Mouse (Mus musculus): ENCODE results near the gene E2f2. TPM values are rescaled to one million over a fixed set of nuclear protein-coding genes. Genes with fewer than 3 reads are reported as not detected.

The E2f2 gene
- polyA plus RNA-seq, 1 experiment, result 3.5 TPM

GRCm38 (mm10) chr4:136163448-136163847, 8.7 kb upstream of the E2f2 start:
- DNase-seq (ENCODE audit: low read depth), result peak; percentile 92

GRCm38 (mm10) chr4:136164981-136165380, 7.2 kb upstream of the E2f2 start:
- no peak for TF ChIP-seq CTCF (IDR thresholded peaks at IDR 0.05; ENCODE audit: borderline replicate concordance, extremely low read depth, insufficient read depth, insufficient read length)

More at GRCm38 (mm10) chr4:136163448-136163847, 8.7 kb upstream of the E2f2 start:
- no peak for TF ChIP-seq POLR2A (IDR thresholded peaks at IDR 0.05; ENCODE audit: borderline replicate concordance, extremely low read depth, insufficient read depth, insufficient read length, poor library complexity, severe bottlenecking)
- TF ChIP-seq CTCF (IDR thresholded peaks at IDR 0.05; ENCODE audit: borderline replicate concordance, extremely low read depth, insufficient read depth, insufficient read length), result peak; percentile 96

GRCm38 (mm10) chr4:136167701-136168100, 4.5 kb upstream of the E2f2 start:
- TF ChIP-seq POLR2A (IDR thresholded peaks at IDR 0.05; ENCODE audit: borderline replicate concordance, extremely low read depth, insufficient read depth, insufficient read length, poor library complexity, severe bottlenecking) (no peak), CTCF (IDR thresholded peaks at IDR 0.05; ENCODE audit: borderline replicate concordance, extremely low read depth, insufficient read depth, insufficient read length) (no peak)
- no peak for DNase-seq (ENCODE audit: low read depth)

More at GRCm38 (mm10) chr4:136164981-136165380, 7.2 kb upstream of the E2f2 start:
- no peak for DNase-seq (ENCODE audit: low read depth)

DNA sequence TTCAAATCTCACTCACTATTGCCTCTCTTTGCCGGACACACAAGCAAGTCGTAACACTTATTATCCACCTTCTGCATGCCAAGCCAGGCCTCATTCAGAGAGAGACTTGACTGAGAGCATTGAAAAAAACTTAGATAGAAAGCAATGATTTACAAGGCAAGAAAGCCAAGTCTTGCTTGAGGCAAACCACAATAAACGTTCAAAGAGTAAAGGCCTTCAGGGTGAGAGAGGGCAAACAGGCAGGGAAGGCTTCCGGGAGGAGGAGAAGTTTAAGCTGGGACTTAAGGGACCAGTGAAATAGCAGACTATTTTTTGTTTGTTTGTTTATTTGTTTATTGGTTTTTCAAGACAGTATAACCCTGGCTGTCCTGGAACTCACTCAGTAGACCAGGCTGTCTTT, 1.8 kb upstream of the E2f2 start:
- DNase-seq (ENCODE audit: low read depth), result no peak
- no peak for TF ChIP-seq POLR2A (IDR thresholded peaks at IDR 0.05; ENCODE audit: borderline replicate concordance, extremely low read depth, insufficient read depth, insufficient read length, poor library complexity, severe bottlenecking)
- TF ChIP-seq CTCF (IDR thresholded peaks at IDR 0.05; ENCODE audit: borderline replicate concordance, extremely low read depth, insufficient read depth, insufficient read length), result no peak

DNA sequence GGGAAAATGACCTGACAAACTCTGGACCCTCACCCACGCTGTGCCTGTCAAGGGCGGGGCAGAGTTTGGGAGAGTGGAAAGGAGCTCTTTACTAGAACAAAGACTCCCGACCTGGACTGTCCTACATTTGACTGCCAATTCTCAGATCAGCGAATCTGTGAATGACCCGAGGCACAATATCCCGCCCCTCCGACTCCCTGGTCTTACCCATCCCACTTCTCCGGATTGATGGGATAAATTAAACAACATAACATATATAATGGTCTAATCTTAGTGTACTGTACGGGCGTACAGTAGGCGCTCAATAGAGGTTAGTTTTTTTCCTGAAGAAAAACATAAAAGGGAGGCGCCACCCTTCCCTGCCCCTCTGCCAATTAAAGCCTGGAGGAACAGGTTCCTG, 739 bp upstream of the E2f2 start:
- DNase-seq (ENCODE audit: low read depth), result peak; percentile 30
- TF ChIP-seq POLR2A (IDR thresholded peaks at IDR 0.05; ENCODE audit: borderline replicate concordance, extremely low read depth, insufficient read depth, insufficient read length, poor library complexity, severe bottlenecking), result no peak
- no peak for TF ChIP-seq CTCF (IDR thresholded peaks at IDR 0.05; ENCODE audit: borderline replicate concordance, extremely low read depth, insufficient read depth, insufficient read length)

- TF ChIP-seq POLR2A (IDR thresholded peaks at IDR 0.05; ENCODE audit: borderline replicate concordance, extremely low read depth, insufficient read depth, insufficient read length, poor library complexity, severe bottlenecking), result 0 out of 2 replicates have a peak, but pooled peaks have one; percentile 27
- no peak for TF ChIP-seq CTCF (IDR thresholded peaks at IDR 0.05; ENCODE audit: borderline replicate concordance, extremely low read depth, insufficient read depth, insufficient read length)
- peak; percentile 83 for DNase-seq (ENCODE audit: low read depth)
Measured at GRCm38 (mm10) chr4:136172542-136173209, 482 bp downstream of the E2f2 start.

- no peak for DNase-seq (ENCODE audit: low read depth)
- no peak for TF ChIP-seq POLR2A (IDR thresholded peaks at IDR 0.05; ENCODE audit: borderline replicate concordance, extremely low read depth, insufficient read depth, insufficient read length, poor library complexity, severe bottlenecking)
- no peak for TF ChIP-seq CTCF (IDR thresholded peaks at IDR 0.05; ENCODE audit: borderline replicate concordance, extremely low read depth, insufficient read depth, insufficient read length)
Measured at GRCm38 (mm10) chr4:136173210-136173715, 1.1 kb downstream of the E2f2 start.

GRCm38 (mm10) chr4:136174216-136175193, 2.3 kb downstream of the E2f2 start:
- no peak for DNase-seq (ENCODE audit: low read depth)
- TF ChIP-seq POLR2A (IDR thresholded peaks at IDR 0.05; ENCODE audit: borderline replicate concordance, extremely low read depth, insufficient read depth, insufficient read length, poor library complexity, severe bottlenecking) (no peak), CTCF (IDR thresholded peaks at IDR 0.05; ENCODE audit: borderline replicate concordance, extremely low read depth, insufficient read depth, insufficient read length) (no peak)

DNA sequence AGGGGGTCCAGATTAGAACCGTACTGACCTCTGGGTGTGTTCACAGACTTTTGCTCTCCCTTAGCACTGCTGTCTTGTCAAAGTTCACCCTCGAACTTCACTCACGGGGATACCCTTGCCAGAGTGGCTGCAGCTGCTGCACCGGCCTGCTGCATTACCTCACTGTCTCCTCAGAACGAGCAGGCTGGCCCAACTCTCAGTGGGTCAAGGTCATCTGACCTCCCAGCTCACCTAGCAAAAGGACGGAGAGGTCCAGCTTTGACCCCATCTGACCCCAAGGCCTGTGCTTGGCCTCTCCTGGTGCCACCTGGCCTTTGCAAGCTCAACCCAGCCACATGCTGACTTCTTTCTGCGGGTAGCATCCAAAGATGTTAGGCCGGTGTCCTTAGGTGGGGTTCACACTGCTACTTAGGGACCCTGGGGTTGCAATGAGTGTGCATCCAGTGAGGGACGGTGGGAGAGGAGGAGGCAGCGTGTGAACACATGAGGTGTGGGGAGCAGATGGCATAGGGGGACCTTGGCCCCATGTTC, 3.9 kb downstream of the E2f2 start:
- no peak for TF ChIP-seq CTCF (IDR thresholded peaks at IDR 0.05; ENCODE audit: borderline replicate concordance, extremely low read depth, insufficient read depth, insufficient read length)
- no peak for TF ChIP-seq POLR2A (IDR thresholded peaks at IDR 0.05; ENCODE audit: borderline replicate concordance, extremely low read depth, insufficient read depth, insufficient read length, poor library complexity, severe bottlenecking)
- no peak for DNase-seq (ENCODE audit: low read depth)

DNA sequence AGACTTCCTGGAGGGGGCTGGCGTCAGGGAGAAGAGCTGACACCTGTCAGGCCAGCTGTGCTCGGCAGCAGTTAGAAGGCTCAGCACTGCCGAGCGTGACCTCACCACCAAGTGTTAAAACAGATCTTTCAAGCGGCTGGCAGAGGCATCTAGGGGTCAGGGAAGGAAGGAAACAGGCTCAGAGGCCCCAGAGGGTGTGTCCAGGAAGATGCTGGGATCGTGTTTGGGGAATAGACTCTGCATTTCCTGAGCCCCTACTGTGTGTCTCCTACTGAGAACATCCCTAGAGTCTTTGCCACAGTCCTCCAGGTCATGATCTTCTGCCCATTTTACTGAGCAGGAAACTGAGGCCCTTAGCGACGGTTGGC, 5.0 kb downstream of the E2f2 start:
- no peak for DNase-seq (ENCODE audit: low read depth)
- TF ChIP-seq POLR2A (IDR thresholded peaks at IDR 0.05; ENCODE audit: borderline replicate concordance, extremely low read depth, insufficient read depth, insufficient read length, poor library complexity, severe bottlenecking) (no peak), CTCF (IDR thresholded peaks at IDR 0.05; ENCODE audit: borderline replicate concordance, extremely low read depth, insufficient read depth, insufficient read length) (no peak)

Measured in brain, embryonic 14.5 days (tissue).